ENCODE assay signal across 9 mouse cellular contexts in genomic region chr12:89813718-89814117, GRCm38 (mm10).
DNase-seq lines count a peak whose midpoint lies in the region; ATAC-seq and TF ChIP-seq lines count a peak whose summit lies in the region.
"Had no signal": no experiment of that assay in that cellular context is flagged by ENCODE, and none has a peak within 500 bp of the region (broad histone marks: within the 10 kb centered on the region; RNA-seq: fewer than 3 reads in every experiment).

No protein-coding gene starts in this region.

- no peak overlapping the region for H3K9ac ChIP-seq in kidney, embryonic 16.5 days (replicated peaks; ENCODE audit: low read length)
- no peak overlapping the region for H3K9ac ChIP-seq in embryonic facial prominence, embryonic 15.5 days
- H3K9ac ChIP-seq in hindbrain, embryonic 11.5 days (ENCODE audit: low read depth, low read length) = no peak overlapping the region
- peak overlapping the region; percentile 25 for H3K9ac ChIP-seq in midbrain, postnatal 0 days (replicated peaks; ENCODE audit: low read length, poor library complexity, severe bottlenecking)

- H3K27ac ChIP-seq in kidney, embryonic 16.5 days (ENCODE audit: low read length) = no peak overlapping the region
- no peak overlapping the region for H3K27ac ChIP-seq in embryonic facial prominence, embryonic 15.5 days (replicated peaks)
- H3K27ac ChIP-seq in hindbrain, embryonic 11.5 days (ENCODE audit: low read depth, low read length) = no peak overlapping the region
- H3K27ac ChIP-seq in midbrain, postnatal 0 days (ENCODE audit: low read depth, low read length) = peak overlapping the region; percentile 57

- H3K27me3 ChIP-seq in kidney, embryonic 16.5 days (ENCODE audit: insufficient read depth, low read length) = peaks cover 8% of the 10 kb centered on the region
- peaks cover 22% of the 10 kb centered on the region; the same call in 1 of the 2 replicates for H3K27me3 ChIP-seq in embryonic facial prominence, embryonic 15.5 days
- peaks cover 2% of the 10 kb centered on the region; the same call in 1 of the 2 replicates for H3K27me3 ChIP-seq in hindbrain, embryonic 11.5 days (ENCODE audit: control insufficient read depth, insufficient read depth, low read length)
- no peaks in the 10 kb centered on the region for H3K27me3 ChIP-seq in midbrain, postnatal 0 days (ENCODE audit: insufficient read depth, low read length)

- DNase-seq in kidney, postnatal 14 days = no peak
- DNase-seq in hindbrain, embryonic 11.5 days (ENCODE audit: low spot score) = no peak
- DNase-seq in midbrain, postnatal 0 days (ENCODE audit: low spot score) = no peak
- no peak for DNase-seq in spleen, postnatal 14 days (ENCODE audit: low spot score in 2 of 2)
- no peak for DNase-seq in c-Kit-positive CD71-positive TER-119-positive erythroid progenitor cells, embryonic 14.5 days (ENCODE audit: low spot score)
- DNase-seq: adrenal gland, postnatal 14 days had no signal

- no peak for TF ChIP-seq CTCF in midbrain, postnatal 0 days (IDR thresholded peaks at IDR 0.05)

- H3K4me1 ChIP-seq in kidney, embryonic 16.5 days (ENCODE audit: insufficient read depth, low read length) = peaks cover 14% of the 10 kb centered on the region
- H3K4me1 ChIP-seq in embryonic facial prominence, embryonic 15.5 days = peaks cover 5% of the 10 kb centered on the region
- H3K4me1 ChIP-seq in hindbrain, embryonic 11.5 days (replicated peaks; ENCODE audit: control insufficient read depth, insufficient read depth, low read length) = no peaks in the 10 kb centered on the region
- no peaks in the 10 kb centered on the region; the same call in 1 of the 2 replicates for H3K4me1 ChIP-seq in midbrain, postnatal 0 days (ENCODE audit: insufficient read depth, low read length)

- no peaks in the 10 kb centered on the region for H3K9me3 ChIP-seq in kidney, embryonic 16.5 days (ENCODE audit: low read length)
- H3K9me3 ChIP-seq in embryonic facial prominence, embryonic 15.5 days (replicated peaks) = no peaks in the 10 kb centered on the region
- no peaks in the 10 kb centered on the region for H3K9me3 ChIP-seq in hindbrain, embryonic 11.5 days (ENCODE audit: control insufficient read depth, low read length)
- H3K9me3 ChIP-seq in midbrain, postnatal 0 days (ENCODE audit: low read length) = no peaks in the 10 kb centered on the region

- H3K4me3 ChIP-seq in kidney, embryonic 16.5 days (ENCODE audit: low read length) = 0 out of 2 replicates have a peak overlapping the region, but pooled peaks have one; percentile 54
- peak overlapping the region; percentile 50 for H3K4me3 ChIP-seq in embryonic facial prominence, embryonic 15.5 days (replicated peaks)
- H3K4me3 ChIP-seq in hindbrain, embryonic 11.5 days (ENCODE audit: low read depth, low read length) = no peak overlapping the region
- H3K4me3 ChIP-seq in midbrain, postnatal 0 days (ENCODE audit: low read depth, low read length) = peak overlapping the region; percentile 55

- WGBS in kidney, embryonic 16.5 days = 54% methylated on average over 5 of the region's 5 CpGs
- WGBS in embryonic facial prominence, embryonic 15.5 days = 67% methylated on average over 5 of the region's 5 CpGs
- 65% methylated on average over 5 of the region's 5 CpGs for WGBS in hindbrain, embryonic 11.5 days
- WGBS in midbrain, postnatal 0 days = 69% methylated on average over 5 of the region's 5 CpGs

- ATAC-seq in kidney, embryonic 16.5 days (ENCODE audit: low FRiP score, low TSS enrichment) = no peak
- ATAC-seq in embryonic facial prominence, embryonic 15.5 days (ENCODE audit: insufficient number of reproducible peaks, low FRiP score, low TSS enrichment, low read depth) = no peak
- ATAC-seq in hindbrain, embryonic 11.5 days (ENCODE audit: low FRiP score) = no peak
- no peak for ATAC-seq in midbrain, postnatal 0 days (ENCODE audit: low FRiP score)

- H3K4me2 ChIP-seq in kidney, embryonic 16.5 days (replicated peaks; ENCODE audit: low read depth, low read length) = peak overlapping the region; percentile 86
- H3K4me2 ChIP-seq in embryonic facial prominence, embryonic 15.5 days (replicated peaks) = peak overlapping the region; percentile 89
- H3K4me2 ChIP-seq in hindbrain, embryonic 11.5 days (replicated peaks; ENCODE audit: low read depth, low read length) = peak overlapping the region; percentile 66; the same call in 1 of the 2 replicates
- peak overlapping the region; percentile 79 for H3K4me2 ChIP-seq in midbrain, postnatal 0 days (ENCODE audit: low read depth, low read length, poor library complexity, severe bottlenecking)

- no peaks in the 10 kb centered on the region for H3K36me3 ChIP-seq in kidney, embryonic 16.5 days (ENCODE audit: insufficient read depth, low read length)
- H3K36me3 ChIP-seq in embryonic facial prominence, embryonic 15.5 days = no peaks in the 10 kb centered on the region
- no peaks in the 10 kb centered on the region for H3K36me3 ChIP-seq in hindbrain, embryonic 11.5 days (ENCODE audit: control insufficient read depth, insufficient read depth, low read length)
- no peaks in the 10 kb centered on the region for H3K36me3 ChIP-seq in midbrain, postnatal 0 days (ENCODE audit: insufficient read depth, low read length)
- H3K36me3 ChIP-seq: G1E had no signal
